Mouse (Mus musculus): ENCODE measurements at regions not wholly inside any gene's neighbourhood (a gene's known extent, or its start where the extent isn't known, plus 50 kb on each side); places are given as distances from the start of the nearest gene placed in this dataset.
A peak's percentile ranks its signal among the peaks of the same experiment; 100 is the strongest.

GRCm38 (mm10) chr8:26273792-26274191 lies 154.5 kb downstream of the Gm45692 start:
- Histone ChIP-seq H3K9ac (no peak overlapping the region), H3K4me3 (replicated peaks; ENCODE audit: low read length) (no peak overlapping the region), H3K4me2 (replicated peaks) (0 out of 2 replicates have a peak overlapping the region, but pooled peaks have one; percentile 0), H3K36me3 (replicated peaks; ENCODE audit: control insufficient read depth, insufficient read depth) (no peaks in the 10 kb centered on the region), H3K27ac (no peak overlapping the region), H3K27me3 (ENCODE audit: control insufficient read depth, insufficient read depth, low read length) (peaks cover 14% of the 10 kb centered on the region; the same call in 1 of the 2 replicates), H3K9me3 (ENCODE audit: control insufficient read depth, low read length) (no peaks in the 10 kb centered on the region), H3K4me1 (replicated peaks; ENCODE audit: control insufficient read depth, insufficient read depth, low read length) (peaks cover 8% of the 10 kb centered on the region; the same call in 1 of the 2 replicates)
- ATAC-seq (ENCODE audit: low FRiP score) (no peak), DNase-seq (ENCODE audit: low spot score) (no peak)
- 46% methylated on average over 5 of the region's 5 CpGs for WGBS

GRCm38 (mm10) chr8:26274481-26274880 lies 155.1 kb downstream of the Gm45692 start:
- no peak overlapping the region for H3K4me2 ChIP-seq (replicated peaks)
- no peak overlapping the region for H3K4me3 ChIP-seq (replicated peaks; ENCODE audit: low read length)
- H3K27me3 ChIP-seq (ENCODE audit: control insufficient read depth, insufficient read depth, low read length) = peaks cover 14% of the 10 kb centered on the region; the same call in 1 of the 2 replicates
- 0 out of 2 replicates have a peak, but pooled peaks cover 3% of the 10 kb centered on the region for H3K4me1 ChIP-seq (replicated peaks; ENCODE audit: control insufficient read depth, insufficient read depth, low read length)
- no peaks in the 10 kb centered on the region for H3K36me3 ChIP-seq (replicated peaks; ENCODE audit: control insufficient read depth, insufficient read depth)
- no peaks in the 10 kb centered on the region for H3K9me3 ChIP-seq (ENCODE audit: control insufficient read depth, low read length)
- no peak overlapping the region for H3K9ac ChIP-seq
- H3K27ac ChIP-seq = no peak overlapping the region
- 94% methylated on average over 6 of the region's 6 CpGs for WGBS
- no peak for ATAC-seq (ENCODE audit: low FRiP score)
- no peak for DNase-seq (ENCODE audit: low spot score)

DNA sequence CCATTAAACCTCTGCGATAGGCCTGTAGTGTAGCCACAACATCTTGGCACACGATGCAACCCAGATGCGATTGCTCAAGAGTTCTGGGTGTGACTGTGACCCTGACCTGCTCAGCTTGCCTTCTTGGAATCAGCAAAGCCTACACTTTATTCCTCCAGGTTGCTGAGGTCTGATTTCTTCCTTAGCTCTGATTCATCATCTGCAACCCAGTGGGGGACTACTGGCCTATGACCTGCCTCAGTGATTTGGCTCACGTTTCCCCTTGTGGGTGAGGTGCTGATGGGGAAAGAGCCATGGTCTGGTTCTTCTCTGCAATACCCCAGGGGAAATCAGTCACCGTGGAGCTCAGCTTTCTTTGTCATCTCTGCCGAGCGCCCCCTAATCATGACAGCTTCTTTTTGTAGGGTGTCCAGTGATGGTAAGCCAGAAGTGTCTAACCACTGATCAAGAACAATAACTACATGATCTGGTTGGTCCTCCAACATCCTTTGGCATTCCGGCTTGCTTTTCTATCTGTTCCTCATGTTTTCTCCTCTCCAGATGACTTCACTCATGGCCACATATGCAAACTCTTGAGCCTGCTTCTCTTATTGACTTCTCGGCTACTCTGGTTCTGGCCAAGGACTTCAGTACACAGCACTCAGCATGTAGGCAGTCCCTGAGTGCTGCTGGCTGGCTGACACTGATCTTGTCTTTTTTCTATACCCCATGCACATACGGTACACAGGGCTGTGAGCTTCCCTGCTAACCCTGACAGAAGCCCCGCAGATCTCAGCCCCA lies 163.0 kb downstream of the Gm45692 start:
- ATAC-seq (ENCODE audit: low FRiP score) = no peak

DNA sequence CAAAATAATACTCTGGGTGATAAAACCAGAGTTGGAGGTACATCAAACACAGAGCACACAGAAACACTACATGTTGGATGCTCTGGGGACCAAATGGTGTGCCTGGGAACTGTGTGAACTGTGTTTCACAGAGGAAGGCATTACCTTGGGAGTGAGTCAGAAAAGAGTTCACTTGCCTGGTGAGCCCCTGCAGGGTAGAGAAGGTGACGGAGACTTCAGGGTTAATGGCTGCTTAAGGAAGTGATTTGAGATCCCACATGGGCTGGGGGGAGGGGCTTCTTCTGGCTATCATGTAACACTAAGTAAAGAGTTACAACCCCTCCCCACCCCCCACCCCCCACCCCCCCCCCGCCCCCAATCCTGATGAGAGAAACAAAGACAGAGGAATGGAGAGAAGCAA lies 164.6 kb downstream of the Gm45692 start:
- no peak for DNase-seq (ENCODE audit: low spot score)

More for the DNA sequence above, 163.0 kb downstream of the Gm45692 start:
- Histone ChIP-seq H3K27ac (no peak overlapping the region), H3K4me2 (replicated peaks) (no peak overlapping the region), H3K9ac (no peak overlapping the region), H3K27me3 (ENCODE audit: control insufficient read depth, insufficient read depth, low read length) (no peaks in the 10 kb centered on the region), H3K9me3 (ENCODE audit: control insufficient read depth, low read length) (no peaks in the 10 kb centered on the region), H3K36me3 (replicated peaks; ENCODE audit: control insufficient read depth, insufficient read depth) (no peaks in the 10 kb centered on the region), H3K4me1 (replicated peaks; ENCODE audit: control insufficient read depth, insufficient read depth, low read length) (no peaks in the 10 kb centered on the region), H3K4me3 (replicated peaks; ENCODE audit: low read length) (no peak overlapping the region)
- no peak for DNase-seq (ENCODE audit: low spot score)
- WGBS = 69% methylated on average over 11 of the region's 11 CpGs

DNA sequence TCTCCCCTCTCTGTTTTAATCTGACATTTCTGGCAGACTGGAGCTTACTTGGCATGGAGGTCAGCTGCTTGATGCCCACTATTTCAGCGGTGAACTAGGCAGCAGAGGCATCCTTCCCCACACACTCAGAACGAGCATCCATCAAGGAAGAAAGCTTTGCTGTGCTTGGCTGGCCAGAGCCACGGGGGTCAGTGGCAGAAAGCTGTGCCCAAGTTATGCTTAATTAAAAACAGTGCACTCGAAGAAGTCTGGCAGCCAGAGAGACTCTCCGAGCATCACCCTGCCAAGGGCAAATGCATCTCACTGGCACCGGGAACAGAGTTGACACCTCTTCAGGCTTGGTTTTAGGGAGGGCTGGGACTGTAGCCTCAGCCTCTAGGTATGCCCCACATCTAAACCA lies 168.3 kb downstream of the Gm45692 start:
- no peaks in the 10 kb centered on the region for H3K27me3 ChIP-seq (ENCODE audit: control insufficient read depth, insufficient read depth, low read length)
- no peaks in the 10 kb centered on the region for H3K9me3 ChIP-seq (ENCODE audit: control insufficient read depth, low read length)
- DNase-seq (ENCODE audit: low spot score) = no peak
- H3K4me2 ChIP-seq (replicated peaks) = no peak overlapping the region
- WGBS = 34% methylated on average over 6 of the region's 6 CpGs
- ATAC-seq (ENCODE audit: low FRiP score) = no peak; the same call in 1 of the 2 replicates
- no peak overlapping the region for H3K9ac ChIP-seq
- H3K4me1 ChIP-seq (replicated peaks; ENCODE audit: control insufficient read depth, insufficient read depth, low read length) = no peaks in the 10 kb centered on the region
- no peak overlapping the region for H3K4me3 ChIP-seq (replicated peaks; ENCODE audit: low read length)
- no peaks in the 10 kb centered on the region for H3K36me3 ChIP-seq (replicated peaks; ENCODE audit: control insufficient read depth, insufficient read depth)
- H3K27ac ChIP-seq = no peak overlapping the region

More for the DNA sequence above, 164.6 kb downstream of the Gm45692 start:
- H3K4me1 ChIP-seq (replicated peaks; ENCODE audit: control insufficient read depth, insufficient read depth, low read length) = no peaks in the 10 kb centered on the region
- H3K4me3 ChIP-seq (replicated peaks; ENCODE audit: low read length) = no peak overlapping the region
- H3K36me3 ChIP-seq (replicated peaks; ENCODE audit: control insufficient read depth, insufficient read depth) = no peaks in the 10 kb centered on the region
- H3K9me3 ChIP-seq (ENCODE audit: control insufficient read depth, low read length) = no peaks in the 10 kb centered on the region
- WGBS = 66% methylated on average over 2 of the region's 2 CpGs
- H3K4me2 ChIP-seq (replicated peaks) = no peak overlapping the region
- no peak overlapping the region for H3K27ac ChIP-seq
- ATAC-seq (ENCODE audit: low FRiP score) = no peak
- H3K9ac ChIP-seq = no peak overlapping the region
- H3K27me3 ChIP-seq (ENCODE audit: control insufficient read depth, insufficient read depth, low read length) = no peaks in the 10 kb centered on the region

DNA sequence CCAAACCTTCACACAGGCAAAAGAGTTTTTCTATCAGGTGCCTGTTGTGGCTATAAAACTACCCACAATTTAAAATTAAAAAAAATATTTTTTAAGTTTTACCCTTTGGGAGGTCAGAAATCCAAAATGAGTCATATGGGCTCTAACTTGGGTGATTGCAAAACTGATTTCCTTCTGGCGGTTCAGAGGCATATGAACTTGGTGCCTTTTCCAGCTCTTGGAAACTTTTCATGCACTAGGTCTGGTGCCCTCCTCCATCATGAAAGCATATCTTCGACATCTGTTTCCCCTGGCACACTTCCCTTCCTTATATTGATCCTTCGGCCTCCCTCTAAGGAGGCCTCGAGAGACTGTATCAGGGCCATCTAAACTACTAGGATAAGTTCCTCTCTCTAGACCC lies 168.8 kb downstream of the Gm45692 start:
- Histone ChIP-seq H3K4me3 (replicated peaks; ENCODE audit: low read length) (no peak overlapping the region), H3K27ac (no peak overlapping the region), H3K36me3 (replicated peaks; ENCODE audit: control insufficient read depth, insufficient read depth) (no peaks in the 10 kb centered on the region), H3K4me2 (replicated peaks) (no peak overlapping the region), H3K27me3 (ENCODE audit: control insufficient read depth, insufficient read depth, low read length) (no peaks in the 10 kb centered on the region), H3K9me3 (ENCODE audit: control insufficient read depth, low read length) (no peaks in the 10 kb centered on the region), H3K4me1 (replicated peaks; ENCODE audit: control insufficient read depth, insufficient read depth, low read length) (no peaks in the 10 kb centered on the region), H3K9ac (no peak overlapping the region)
- 77% methylated on average over 4 of the region's 4 CpGs for WGBS
- no peak for DNase-seq (ENCODE audit: low spot score)
- ATAC-seq (ENCODE audit: low FRiP score) = no peak

- ATAC-seq (ENCODE audit: low FRiP score) (no peak), DNase-seq (ENCODE audit: low spot score) (no peak)
- Histone ChIP-seq H3K27me3 (ENCODE audit: control insufficient read depth, insufficient read depth, low read length) (peaks cover 5% of the 10 kb centered on the region; the same call in 1 of the 2 replicates), H3K9me3 (ENCODE audit: control insufficient read depth, low read length) (no peaks in the 10 kb centered on the region), H3K4me2 (replicated peaks) (no peak overlapping the region), H3K4me3 (replicated peaks; ENCODE audit: low read length) (no peak overlapping the region), H3K27ac (no peak overlapping the region), H3K4me1 (replicated peaks; ENCODE audit: control insufficient read depth, insufficient read depth, low read length) (no peaks in the 10 kb centered on the region), H3K36me3 (replicated peaks; ENCODE audit: control insufficient read depth, insufficient read depth) (no peaks in the 10 kb centered on the region), H3K9ac (no peak overlapping the region)
- 82% methylated on average over 10 of the region's 10 CpGs for WGBS
Measured at GRCm38 (mm10) chr8:26298066-26298804, 178.9 kb downstream of the Gm45692 start.

- Histone ChIP-seq H3K4me2 (replicated peaks) (no peak overlapping the region), H3K9me3 (ENCODE audit: control insufficient read depth, low read length) (no peaks in the 10 kb centered on the region), H3K4me3 (replicated peaks; ENCODE audit: low read length) (no peak overlapping the region), H3K27ac (no peak overlapping the region), H3K9ac (no peak overlapping the region), H3K4me1 (replicated peaks; ENCODE audit: control insufficient read depth, insufficient read depth, low read length) (peaks cover 8% of the 10 kb centered on the region; the same call in 1 of the 2 replicates), H3K36me3 (replicated peaks; ENCODE audit: control insufficient read depth, insufficient read depth) (no peaks in the 10 kb centered on the region), H3K27me3 (ENCODE audit: control insufficient read depth, insufficient read depth, low read length) (peaks cover 5% of the 10 kb centered on the region; the same call in 1 of the 2 replicates)
- WGBS = 39% methylated on average over 6 of the region's 6 CpGs
- no peak for DNase-seq (ENCODE audit: low spot score)
- no peak for ATAC-seq (ENCODE audit: low FRiP score)
Measured at GRCm38 (mm10) chr8:26300246-26300645, 180.9 kb downstream of the Gm45692 start.

- H3K4me2 ChIP-seq (replicated peaks) = no peak overlapping the region
- no peaks in the 10 kb centered on the region for H3K36me3 ChIP-seq (replicated peaks; ENCODE audit: control insufficient read depth, insufficient read depth)
- no peak overlapping the region for H3K4me3 ChIP-seq (replicated peaks; ENCODE audit: low read length)
- H3K27me3 ChIP-seq (ENCODE audit: control insufficient read depth, insufficient read depth, low read length) = peaks cover 5% of the 10 kb centered on the region; the same call in 1 of the 2 replicates
- no peak for DNase-seq (ENCODE audit: low spot score)
- no peak overlapping the region for H3K9ac ChIP-seq
- peaks cover 14% of the 10 kb centered on the region; the same call in 1 of the 2 replicates for H3K4me1 ChIP-seq (replicated peaks; ENCODE audit: control insufficient read depth, insufficient read depth, low read length)
- H3K27ac ChIP-seq = no peak overlapping the region
- no peaks in the 10 kb centered on the region for H3K9me3 ChIP-seq (ENCODE audit: control insufficient read depth, low read length)
- WGBS = 86% methylated on average over 4 of the region's 4 CpGs
- no peak for ATAC-seq (ENCODE audit: low FRiP score)
Measured at GRCm38 (mm10) chr8:26301961-26302360, 182.6 kb downstream of the Gm45692 start.
